Mouse (Mus musculus): ENCODE results near the gene Zfp704. TPM values are rescaled to one million over a fixed set of nuclear protein-coding genes. Genes with fewer than 3 reads are reported as not detected.

Gene Zfp704
- polyA plus RNA-seq, 1 experiment from 2014 or later, result 8.1 TPM

- Histone ChIP-seq H3K9ac (ENCODE audit: low read length) (no peak overlapping the region), H3K27me3 (ENCODE audit: control insufficient read depth, insufficient read depth, low read length) (no peaks in the 10 kb centered on the region), H3K9me3 (ENCODE audit: control insufficient read depth, low read length) (no peaks in the 10 kb centered on the region), H3K4me3 (ENCODE audit: low read depth, low read length) (no peak overlapping the region), H3K4me2 (ENCODE audit: low read depth, low read length, severe bottlenecking) (no peak overlapping the region), H3K36me3 (ENCODE audit: control insufficient read depth, insufficient read depth, low read length) (no peaks in the 10 kb centered on the region), H3K4me1 (replicated peaks; ENCODE audit: control insufficient read depth, insufficient read depth, low read length) (no peaks in the 10 kb centered on the region), H3K27ac (ENCODE audit: low read depth, low read length) (no peak overlapping the region)
- 65% methylated on average over 4 of the region's 4 CpGs for WGBS
- DNase-seq (ENCODE audit: low spot score), result peak; percentile 15
- ATAC-seq (replicated peaks; ENCODE audit: low FRiP score), result no peak
Observed at GRCm38 (mm10) chr3:9487644-9488043, 122.2 kb downstream of the Zfp704 start.

GRCm38 (mm10) chr3:9485506-9485905, 124.4 kb downstream of the Zfp704 start:
- no peaks in the 10 kb centered on the region for H3K9me3 ChIP-seq (ENCODE audit: control insufficient read depth, low read length)
- no peaks in the 10 kb centered on the region for H3K27me3 ChIP-seq (ENCODE audit: control insufficient read depth, insufficient read depth, low read length)
- no peak for ATAC-seq (replicated peaks; ENCODE audit: low FRiP score)
- no peaks in the 10 kb centered on the region for H3K36me3 ChIP-seq (ENCODE audit: control insufficient read depth, insufficient read depth, low read length)
- 92% methylated on average over 3 of the region's 3 CpGs for WGBS
- no peak overlapping the region for H3K4me3 ChIP-seq (ENCODE audit: low read depth, low read length)
- no peak overlapping the region for H3K9ac ChIP-seq (ENCODE audit: low read length)
- no peak for DNase-seq (ENCODE audit: low spot score)
- no peak overlapping the region for H3K27ac ChIP-seq (ENCODE audit: low read depth, low read length)
- no peaks in the 10 kb centered on the region for H3K4me1 ChIP-seq (replicated peaks; ENCODE audit: control insufficient read depth, insufficient read depth, low read length)
- H3K4me2 ChIP-seq (ENCODE audit: low read depth, low read length, severe bottlenecking), result no peak overlapping the region

GRCm38 (mm10) chr3:9481956-9482355, 127.9 kb downstream of the Zfp704 start:
- peak; percentile 16 for DNase-seq (ENCODE audit: low spot score)
- WGBS, result 85% methylated on average over 4 of the region's 4 CpGs

GRCm38 (mm10) chr3:9481358-9481757, 128.5 kb downstream of the Zfp704 start:
- DNase-seq (ENCODE audit: low spot score) (peak; percentile 36), ATAC-seq (replicated peaks; ENCODE audit: low FRiP score) (no peak)
- no peak overlapping the region for H3K27ac ChIP-seq (ENCODE audit: low read depth, low read length)
- H3K9me3 ChIP-seq (ENCODE audit: control insufficient read depth, low read length), result no peaks in the 10 kb centered on the region
- no peaks in the 10 kb centered on the region for H3K4me1 ChIP-seq (replicated peaks; ENCODE audit: control insufficient read depth, insufficient read depth, low read length)
- 88% methylated on average over 6 of the region's 6 CpGs for WGBS
- H3K9ac ChIP-seq (ENCODE audit: low read length), result no peak overlapping the region
- H3K36me3 ChIP-seq (ENCODE audit: control insufficient read depth, insufficient read depth, low read length), result no peaks in the 10 kb centered on the region
- no peak overlapping the region for H3K4me2 ChIP-seq (ENCODE audit: low read depth, low read length, severe bottlenecking)
- H3K4me3 ChIP-seq (ENCODE audit: low read depth, low read length), result no peak overlapping the region
- H3K27me3 ChIP-seq (ENCODE audit: control insufficient read depth, insufficient read depth, low read length), result no peaks in the 10 kb centered on the region

More at GRCm38 (mm10) chr3:9481956-9482355, 127.9 kb downstream of the Zfp704 start:
- ATAC-seq (replicated peaks; ENCODE audit: low FRiP score), result no peak
- Histone ChIP-seq H3K9me3 (ENCODE audit: control insufficient read depth, low read length) (no peaks in the 10 kb centered on the region), H3K36me3 (ENCODE audit: control insufficient read depth, insufficient read depth, low read length) (no peaks in the 10 kb centered on the region), H3K27me3 (ENCODE audit: control insufficient read depth, insufficient read depth, low read length) (no peaks in the 10 kb centered on the region), H3K4me1 (replicated peaks; ENCODE audit: control insufficient read depth, insufficient read depth, low read length) (no peaks in the 10 kb centered on the region), H3K4me3 (ENCODE audit: low read depth, low read length) (no peak overlapping the region), H3K9ac (ENCODE audit: low read length) (no peak overlapping the region), H3K4me2 (ENCODE audit: low read depth, low read length, severe bottlenecking) (no peak overlapping the region), H3K27ac (ENCODE audit: low read depth, low read length) (no peak overlapping the region)

GRCm38 (mm10) chr3:9480936-9481335, 128.9 kb downstream of the Zfp704 start:
- Histone ChIP-seq H3K4me3 (ENCODE audit: low read depth, low read length) (no peak overlapping the region), H3K27me3 (ENCODE audit: control insufficient read depth, insufficient read depth, low read length) (no peaks in the 10 kb centered on the region), H3K4me1 (replicated peaks; ENCODE audit: control insufficient read depth, insufficient read depth, low read length) (no peaks in the 10 kb centered on the region), H3K36me3 (ENCODE audit: control insufficient read depth, insufficient read depth, low read length) (no peaks in the 10 kb centered on the region), H3K9me3 (ENCODE audit: control insufficient read depth, low read length) (no peaks in the 10 kb centered on the region), H3K4me2 (ENCODE audit: low read depth, low read length, severe bottlenecking) (no peak overlapping the region), H3K9ac (ENCODE audit: low read length) (no peak overlapping the region), H3K27ac (ENCODE audit: low read depth, low read length) (no peak overlapping the region)
- ATAC-seq (replicated peaks; ENCODE audit: low FRiP score) (no peak), DNase-seq (ENCODE audit: low spot score) (peak; percentile 30)
- 92% methylated on average over 5 of the region's 5 CpGs for WGBS

GRCm38 (mm10) chr3:9477386-9477785, 132.5 kb downstream of the Zfp704 start:
- no peak overlapping the region for H3K4me2 ChIP-seq (ENCODE audit: low read depth, low read length, severe bottlenecking)
- no peak overlapping the region for H3K27ac ChIP-seq (ENCODE audit: low read depth, low read length)
- no peak overlapping the region for H3K4me3 ChIP-seq (ENCODE audit: low read depth, low read length)
- H3K27me3 ChIP-seq (ENCODE audit: control insufficient read depth, insufficient read depth, low read length), result no peaks in the 10 kb centered on the region
- DNase-seq (ENCODE audit: low spot score), result no peak
- no peaks in the 10 kb centered on the region for H3K9me3 ChIP-seq (ENCODE audit: control insufficient read depth, low read length)
- no peaks in the 10 kb centered on the region for H3K36me3 ChIP-seq (ENCODE audit: control insufficient read depth, insufficient read depth, low read length)
- no peak overlapping the region for H3K9ac ChIP-seq (ENCODE audit: low read length)
- ATAC-seq (replicated peaks; ENCODE audit: low FRiP score), result no peak
- 86% methylated on average over 2 of the region's 2 CpGs for WGBS
- H3K4me1 ChIP-seq (replicated peaks; ENCODE audit: control insufficient read depth, insufficient read depth, low read length), result no peaks in the 10 kb centered on the region

- Histone ChIP-seq H3K27me3 (ENCODE audit: control insufficient read depth, insufficient read depth, low read length) (no peaks in the 10 kb centered on the region), H3K4me1 (replicated peaks; ENCODE audit: control insufficient read depth, insufficient read depth, low read length) (no peaks in the 10 kb centered on the region), H3K9ac (ENCODE audit: low read length) (no peak overlapping the region), H3K4me2 (ENCODE audit: low read depth, low read length, severe bottlenecking) (no peak overlapping the region), H3K36me3 (ENCODE audit: control insufficient read depth, insufficient read depth, low read length) (no peaks in the 10 kb centered on the region), H3K9me3 (ENCODE audit: control insufficient read depth, low read length) (no peaks in the 10 kb centered on the region), H3K27ac (ENCODE audit: low read depth, low read length) (no peak overlapping the region), H3K4me3 (ENCODE audit: low read depth, low read length) (no peak overlapping the region)
- 96% methylated on average over 3 of the region's 3 CpGs for WGBS
- ATAC-seq (replicated peaks; ENCODE audit: low FRiP score) (no peak), DNase-seq (ENCODE audit: low spot score) (peak; percentile 33)
Observed at GRCm38 (mm10) chr3:9476336-9476735, 133.5 kb downstream of the Zfp704 start.

GRCm38 (mm10) chr3:9475501-9475900, 134.4 kb downstream of the Zfp704 start:
- H3K9me3 ChIP-seq (ENCODE audit: control insufficient read depth, low read length), result no peaks in the 10 kb centered on the region
- no peaks in the 10 kb centered on the region for H3K36me3 ChIP-seq (ENCODE audit: control insufficient read depth, insufficient read depth, low read length)
- ATAC-seq (replicated peaks; ENCODE audit: low FRiP score), result no peak
- no peak overlapping the region for H3K9ac ChIP-seq (ENCODE audit: low read length)
- H3K4me3 ChIP-seq (ENCODE audit: low read depth, low read length), result no peak overlapping the region
- DNase-seq (ENCODE audit: low spot score), result peak; percentile 18
- H3K4me1 ChIP-seq (replicated peaks; ENCODE audit: control insufficient read depth, insufficient read depth, low read length), result no peaks in the 10 kb centered on the region
- 90% methylated on average over 5 of the region's 5 CpGs for WGBS
- no peak overlapping the region for H3K4me2 ChIP-seq (ENCODE audit: low read depth, low read length, severe bottlenecking)
- no peaks in the 10 kb centered on the region for H3K27me3 ChIP-seq (ENCODE audit: control insufficient read depth, insufficient read depth, low read length)
- H3K27ac ChIP-seq (ENCODE audit: low read depth, low read length), result no peak overlapping the region

- H3K27me3 ChIP-seq (ENCODE audit: control insufficient read depth, insufficient read depth, low read length), result no peaks in the 10 kb centered on the region
- no peaks in the 10 kb centered on the region for H3K36me3 ChIP-seq (ENCODE audit: control insufficient read depth, insufficient read depth, low read length)
- no peak overlapping the region for H3K9ac ChIP-seq (ENCODE audit: low read length)
- H3K4me3 ChIP-seq (ENCODE audit: low read depth, low read length), result no peak overlapping the region
- H3K9me3 ChIP-seq (ENCODE audit: control insufficient read depth, low read length), result no peaks in the 10 kb centered on the region
- ATAC-seq (replicated peaks; ENCODE audit: low FRiP score) (no peak), DNase-seq (ENCODE audit: low spot score) (peak; percentile 15)
- H3K4me2 ChIP-seq (ENCODE audit: low read depth, low read length, severe bottlenecking), result no peak overlapping the region
- H3K4me1 ChIP-seq (replicated peaks; ENCODE audit: control insufficient read depth, insufficient read depth, low read length), result no peaks in the 10 kb centered on the region
- no peak overlapping the region for H3K27ac ChIP-seq (ENCODE audit: low read depth, low read length)
- 93% methylated on average over 6 of the region's 6 CpGs for WGBS
Observed at GRCm38 (mm10) chr3:9474331-9474730, 135.6 kb downstream of the Zfp704 start.
